Mouse (Mus musculus): ENCODE measurements at regions not wholly inside any gene's neighbourhood (a gene's known extent, or its start where the extent isn't known, plus 50 kb on each side); places are given as distances from the start of the nearest gene placed in this dataset.

- no peaks in the 10 kb centered on the region for H3K36me3 ChIP-seq (ENCODE audit: control insufficient read depth in 1 of 2, insufficient read depth in 2 of 2, low read length in 2 of 2)
- H3K9ac ChIP-seq (ENCODE audit: control insufficient read depth, low read depth, low read length, poor library complexity, severe bottlenecking), result no peak overlapping the region
- no peaks in the 10 kb centered on the region; a peak in 1 of 4 replicates for H3K27me3 ChIP-seq (ENCODE audit: control insufficient read depth in 1 of 2, insufficient read depth in 2 of 2, low read length in 2 of 2)
- DNase-seq (ENCODE audit: low read depth, low spot score), result no peak
- no peak overlapping the region for H3K27ac ChIP-seq (ENCODE audit: control insufficient read depth, low read depth, low read length)
- no peaks in the 10 kb centered on the region for H3K4me1 ChIP-seq (ENCODE audit: control insufficient read depth in 1 of 2, insufficient read depth in 2 of 2, low read length in 2 of 2)
- H3K4me3 ChIP-seq (ENCODE audit: control insufficient read depth in 1 of 2, insufficient read depth in 1 of 2, low read depth in 2 of 2, low read length in 2 of 2), result no peak overlapping the region
- no peaks in the 10 kb centered on the region for H3K9me3 ChIP-seq (replicated peaks; ENCODE audit: insufficient read depth, low read length)
- TF ChIP-seq RAD21 (IDR thresholded peaks at IDR 0.05; ENCODE audit: low read depth, low read length) (no peak), CHD1 (IDR thresholded peaks at IDR 0.05; ENCODE audit: low read depth, low read length) (no peak), E2F4 (IDR thresholded peaks at IDR 0.05; ENCODE audit: borderline replicate concordance, low read depth, low read length) (no peak), GABPA (IDR thresholded peaks at IDR 0.05; ENCODE audit: low read depth, low read length) (no peak), JUND (IDR thresholded peaks at IDR 0.05; ENCODE audit: low read depth, low read length) (no peak), POLR2A (IDR thresholded peaks at IDR 0.05; ENCODE audit: control insufficient read depth in 1 of 2, insufficient read depth in 1 of 2, low read depth in 1 of 2, low read length in 2 of 2, poor library complexity in 1 of 2) (no peak), ELF1 (IDR thresholded peaks at IDR 0.05; ENCODE audit: low read depth, low read length) (no peak), MEF2A (IDR thresholded peaks at IDR 0.05; ENCODE audit: extremely low read depth, insufficient replicate concordance, low read depth, low read length, poor library complexity, severe bottlenecking) (no peak), HCFC1 (IDR thresholded peaks at IDR 0.05; ENCODE audit: low read depth, low read length) (no peak), CHD2 (IDR thresholded peaks at IDR 0.05; ENCODE audit: low read length) (no peak), MYB (IDR thresholded peaks at IDR 0.05; ENCODE audit: low read depth, low read length) (no peak), NELFE (IDR thresholded peaks at IDR 0.05; ENCODE audit: low read depth, low read length) (no peak), EP300 (IDR thresholded peaks at IDR 0.05; ENCODE audit: low read depth in 1 of 2, low read length in 2 of 2) (no peak), MAX (IDR thresholded peaks at IDR 0.05; ENCODE audit: low read length) (no peak)
- no peaks in the 10 kb centered on the region for H3K79me2 ChIP-seq (ENCODE audit: control insufficient read depth, insufficient read depth, low read length, poor library complexity)
Measured at GRCm38 (mm10) chr3:58089344-58090139, 241.7 kb upstream of the Pfn2 start.

- H3K9ac ChIP-seq (ENCODE audit: control insufficient read depth, low read depth, low read length, poor library complexity, severe bottlenecking), result no peak overlapping the region
- TF ChIP-seq ZKSCAN1 (IDR thresholded peaks at IDR 0.05; ENCODE audit: low read depth, low read length) (no peak), MEF2A (IDR thresholded peaks at IDR 0.05; ENCODE audit: extremely low read depth, insufficient replicate concordance, low read depth, low read length, poor library complexity, severe bottlenecking) (no peak), ETS1 (IDR thresholded peaks at IDR 0.05; ENCODE audit: low read depth, low read length) (no peak), MYC (IDR thresholded peaks at IDR 0.05; ENCODE audit: low read depth, low read length) (no peak), MAFK (IDR thresholded peaks at IDR 0.05; ENCODE audit: borderline replicate concordance, low read depth, low read length) (no peak), JUND (IDR thresholded peaks at IDR 0.05; ENCODE audit: low read depth, low read length) (no peak), RCOR1 (IDR thresholded peaks at IDR 0.05; ENCODE audit: low read depth, low read length) (no peak), NRF1 (IDR thresholded peaks at IDR 0.05; ENCODE audit: insufficient read depth, low read depth, low read length, poor library complexity, severe bottlenecking) (no peak), KAT2A (conservative IDR thresholded peaks at IDR 0.05; ENCODE audit: low read depth, low read length) (no peak), MAX (IDR thresholded peaks at IDR 0.05; ENCODE audit: low read length) (no peak), ELF1 (IDR thresholded peaks at IDR 0.05; ENCODE audit: low read depth, low read length) (no peak), MAZ (IDR thresholded peaks at IDR 0.05; ENCODE audit: low read depth, low read length) (no peak), USF1 (IDR thresholded peaks at IDR 0.05; ENCODE audit: low read depth, low read length) (no peak), E2F4 (IDR thresholded peaks at IDR 0.05; ENCODE audit: borderline replicate concordance, low read depth, low read length) (no peak), RAD21 (IDR thresholded peaks at IDR 0.05; ENCODE audit: low read depth, low read length) (no peak), CTCF (IDR thresholded peaks at IDR 0.05 in 2 of 3, conservative IDR thresholded peaks at IDR 0.05 in 1 of 3; ENCODE audit: control insufficient read depth in 1 of 3, insufficient read depth in 1 of 3, low read depth in 2 of 3, low read length in 3 of 3, poor library complexity in 1 of 3, severe bottlenecking in 1 of 3) (no peak), POLR2AphosphoS5 (IDR thresholded peaks at IDR 0.05; ENCODE audit: borderline replicate concordance, low read depth, low read length) (no peak), TCF12 (IDR thresholded peaks at IDR 0.05; ENCODE audit: low read depth, low read length) (no peak), POLR2A (IDR thresholded peaks at IDR 0.05; ENCODE audit: control insufficient read depth in 1 of 2, insufficient read depth in 1 of 2, low read depth in 1 of 2, low read length in 2 of 2, poor library complexity in 1 of 2) (no peak), SMC3 (IDR thresholded peaks at IDR 0.05; ENCODE audit: low read depth, low read length) (no peak)
- H3K4me3 ChIP-seq (ENCODE audit: control insufficient read depth in 1 of 2, insufficient read depth in 1 of 2, low read depth in 2 of 2, low read length in 2 of 2), result no peak overlapping the region
- H3K9me3 ChIP-seq (replicated peaks; ENCODE audit: insufficient read depth, low read length), result no peaks in the 10 kb centered on the region
- no peaks in the 10 kb centered on the region; a peak in 1 of 4 replicates for H3K27me3 ChIP-seq (ENCODE audit: control insufficient read depth in 1 of 2, insufficient read depth in 2 of 2, low read length in 2 of 2)
- no peak for DNase-seq (ENCODE audit: low read depth, low spot score)
- no peaks in the 10 kb centered on the region for H3K79me2 ChIP-seq (ENCODE audit: control insufficient read depth, insufficient read depth, low read length, poor library complexity)
- H3K27ac ChIP-seq (ENCODE audit: control insufficient read depth, low read depth, low read length), result no peak overlapping the region
- H3K36me3 ChIP-seq (ENCODE audit: control insufficient read depth in 1 of 2, insufficient read depth in 2 of 2, low read length in 2 of 2), result no peaks in the 10 kb centered on the region
- H3K4me1 ChIP-seq (ENCODE audit: control insufficient read depth in 1 of 2, insufficient read depth in 2 of 2, low read length in 2 of 2), result no peaks in the 10 kb centered on the region
Measured at GRCm38 (mm10) chr3:58090396-58090795, 242.5 kb upstream of the Pfn2 start.

All from MEL (cell line).